Comparison of ENCODE assay signal across 9 mouse cellular contexts in the genomic region with DNA sequence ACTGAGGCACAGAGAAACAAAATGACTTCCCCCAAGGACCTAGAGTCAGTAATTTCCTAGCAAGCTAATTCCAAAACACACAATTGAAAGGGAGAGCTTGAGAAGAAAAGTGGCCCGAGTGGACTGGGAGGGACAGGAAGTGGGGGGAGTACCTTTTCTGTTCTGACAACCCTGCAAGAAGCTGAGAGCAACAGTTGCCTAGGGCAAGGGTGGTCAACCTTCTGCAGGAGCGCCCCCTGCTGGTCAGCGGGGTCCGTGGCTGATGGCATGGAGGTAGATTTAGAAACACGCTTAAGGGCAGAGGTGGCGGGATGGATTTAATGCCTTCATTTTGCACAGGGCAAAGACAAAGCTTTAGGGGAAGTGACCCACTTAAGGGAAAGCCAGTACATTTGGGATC. TPM values are rescaled to one million over a fixed set of nuclear protein-coding genes. Genes with fewer than 3 reads are reported as not detected.
DNase-seq lines count a peak whose midpoint lies in the region; ATAC-seq and TF ChIP-seq lines count a peak whose summit lies in the region.
"Had no signal": no experiment of that assay in that cellular context is flagged by ENCODE, and none has a peak within 500 bp of the region (broad histone marks: within the 10 kb centered on the region; RNA-seq: fewer than 3 reads in every experiment).

No protein-coding gene starts in this region.

- H3K9ac ChIP-seq in forebrain, embryonic 16.5 days (replicated peaks; ENCODE audit: low read depth, low read length) = no peak overlapping the region

- peaks cover 72% of the 10 kb centered on the region for H3K27me3 ChIP-seq in forebrain, embryonic 10.5 days (ENCODE audit: poor library complexity, severe bottlenecking)
- peaks cover 4% of the 10 kb centered on the region for H3K27me3 ChIP-seq in forebrain, embryonic 16.5 days (replicated peaks; ENCODE audit: control insufficient read depth, insufficient read depth, low read length)

- TF ChIP-seq CTCF in bone marrow, adult 2 months (IDR thresholded peaks at IDR 0.05; ENCODE audit: control insufficient read depth, insufficient read depth, low read length) = peak; percentile 89

- no peak overlapping the region for H3K4me3 ChIP-seq in forebrain, embryonic 10.5 days
- H3K4me3 ChIP-seq in forebrain, embryonic 16.5 days (replicated peaks; ENCODE audit: low read length) = no peak overlapping the region
- H3K4me3 ChIP-seq in bone marrow, adult 2 months (replicated peaks; ENCODE audit: control insufficient read depth, low read depth, low read length) = no peak overlapping the region

- 10% methylated on average over 6 of the region's 6 CpGs for WGBS in forebrain, embryonic 10.5 days
- 11% methylated on average over 6 of the region's 6 CpGs for WGBS in forebrain, embryonic 16.5 days
- 6% methylated on average over 6 of the region's 6 CpGs for WGBS in bone marrow, adult 2 months

- no peak for TF ChIP-seq POLR2A in bone marrow, adult 2 months (IDR thresholded peaks at IDR 0.05; ENCODE audit: borderline replicate concordance, control insufficient read depth, low read depth, low read length)

- H3K27ac ChIP-seq in forebrain, embryonic 10.5 days = no peak overlapping the region
- no peak overlapping the region for H3K27ac ChIP-seq in forebrain, embryonic 16.5 days (ENCODE audit: low read length)
- H3K27ac ChIP-seq in bone marrow, adult 2 months (ENCODE audit: control insufficient read depth, insufficient read depth, low read depth, low read length, poor library complexity) = no peak overlapping the region

- no peak for ATAC-seq in forebrain, embryonic 16.5 days
- ATAC-seq in megakaryocyte, adult 5-6 weeks (ENCODE audit: poor library complexity, severe bottlenecking) = peak; percentile 66

- H3K4me2 ChIP-seq in forebrain, embryonic 16.5 days (ENCODE audit: low read length) = no peak overlapping the region

- no peaks in the 10 kb centered on the region for H3K36me3 ChIP-seq in forebrain, embryonic 10.5 days (replicated peaks)
- no peaks in the 10 kb centered on the region for H3K36me3 ChIP-seq in forebrain, embryonic 16.5 days (ENCODE audit: control insufficient read depth, insufficient read depth)

- no peaks in the 10 kb centered on the region for H3K4me1 ChIP-seq in forebrain, embryonic 10.5 days
- no peaks in the 10 kb centered on the region for H3K4me1 ChIP-seq in forebrain, embryonic 16.5 days (replicated peaks; ENCODE audit: control insufficient read depth, insufficient read depth, low read length)
- no peaks in the 10 kb centered on the region for H3K4me1 ChIP-seq in bone marrow, adult 2 months (ENCODE audit: control insufficient read depth, insufficient read depth, low read length)

- peaks cover 5% of the 10 kb centered on the region; the same call in 1 of the 2 replicates for H3K9me3 ChIP-seq in forebrain, embryonic 10.5 days
- no peaks in the 10 kb centered on the region for H3K9me3 ChIP-seq in forebrain, embryonic 16.5 days (ENCODE audit: control insufficient read depth, low read length)

- peak; percentile 77 for DNase-seq in forebrain, embryonic 10.5 days (ENCODE audit: extremely low spot score, low spot score)
- DNase-seq in B cell, adult 2 months = peak; percentile 73 to 77
- DNase-seq in frontal cortex, adult 2 months (ENCODE audit: extremely low spot score in 1 of 2, low spot score in 1 of 2) = peak; percentile 12 to 80
- peak; percentile 90 to 91 for DNase-seq in kidney, postnatal 4 days
- peak; percentile 62 to 88 for DNase-seq in spleen, postnatal 4 days (ENCODE audit: low spot score in 2 of 2)

RNA-seq across cellular contexts. Expression of a gene that starts 9.1 kb away (rescaled TPM):
- polyA plus RNA-seq in forebrain, embryonic 10.5 days (2016; fragmentation: Nextera tagmentation; extraction: Ambion mirVana) = 0.99 and 1.4 TPM in 2 replicates
- polyA plus RNA-seq in forebrain, embryonic 16.5 days (2015; fragmentation: Nextera tagmentation; extraction: Ambion mirVana) = 0.16 TPM in 1 of 2 replicates, not detected in the other
- polyA plus RNA-seq in bone marrow, adult 2 months (2011; ENCODE audit: insufficient read depth, insufficient read length, low replicate concordance, missing spikeins) = not detected in 2 replicates
- 0.21 and 0.24 TPM in 2 replicates for polyA plus RNA-seq in frontal cortex, adult 2 months (2012; rRNA removed)
- total RNA-seq in megakaryocyte, adult 5-6 weeks (2015) = not detected in 2 replicates
- not detected in 2 replicates for total RNA-seq in megakaryocyte, adult 5-6 weeks (2017)
- polyA plus RNA-seq: lung, embryonic 16.5 days had no signal

RNA-seq across cellular contexts. Expression of a gene that starts 15.2 kb away (rescaled TPM):
- 2.1 and 4.2 TPM in 2 replicates for polyA plus RNA-seq in forebrain, embryonic 10.5 days (2016; fragmentation: Nextera tagmentation; extraction: Ambion mirVana)
- polyA plus RNA-seq in forebrain, embryonic 16.5 days (2015; fragmentation: Nextera tagmentation; extraction: Ambion mirVana) = 2.1 and 2.9 TPM in 2 replicates
- polyA plus RNA-seq in bone marrow, adult 2 months (2011; ENCODE audit: insufficient read depth, insufficient read length, low replicate concordance, missing spikeins) = 0.41 TPM in 1 of 2 replicates, not detected in the other
- 1.8 and 2.0 TPM in 2 replicates for polyA plus RNA-seq in frontal cortex, adult 2 months (2012; rRNA removed)
- not detected in 2 replicates for total RNA-seq in megakaryocyte, adult 5-6 weeks (2015)
- not detected in 2 replicates for total RNA-seq in megakaryocyte, adult 5-6 weeks (2017)
